Mouse (Mus musculus): ENCODE data around the gene Gpr119. TPM values are rescaled to one million over a fixed set of nuclear protein-coding genes. Genes with fewer than 3 reads are reported as not detected.

The Gpr119 gene
- 0.06 TPM in 1 of 2 replicates, not detected in the other for polyA plus RNA-seq (2015; fragmentation: Nextera tagmentation; extraction: Ambion mirVana)

DNA sequence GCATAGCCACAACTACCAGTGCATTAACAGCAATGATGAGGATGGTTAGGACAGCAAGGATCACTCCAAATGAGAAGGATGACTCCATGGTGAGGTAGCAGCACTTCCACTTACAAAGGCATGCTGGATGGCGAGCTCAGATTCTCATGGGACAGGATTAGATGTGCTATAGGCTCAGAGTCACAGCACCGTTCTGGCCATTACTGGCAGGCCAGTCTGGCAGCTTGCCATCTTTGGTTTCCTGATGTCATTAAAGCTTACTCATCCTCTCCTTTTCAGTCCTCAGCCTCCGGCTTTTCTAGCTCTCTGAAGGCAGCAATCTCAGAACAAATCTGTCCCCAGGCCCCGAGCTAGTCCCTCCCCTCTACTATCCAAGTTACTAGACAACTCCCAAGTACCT, at the start of gene Gpr119:
Gpr119 (minus strand) TSS at position 308 of the 400 bp plus-strand sequence.
- Histone ChIP-seq H3K9me3 (replicated peaks) (no peaks in the 10 kb centered on the region), H3K4me3 (replicated peaks) (no peak within 1 kb of the TSS), H3K9ac (no peak within 1 kb of the TSS), H3K36me3 (no peaks in the 10 kb centered on the region), H3K27me3 (no peaks in the 10 kb centered on the region), H3K4me1 (no peaks in the 10 kb centered on the region), H3K27ac (no peak within 1 kb of the TSS), H3K4me2 (no peak within 1 kb of the TSS)
- WGBS: 66% methylated on average over 4 of the region's 4 CpGs
- ATAC-seq (replicated peaks; ENCODE audit: low FRiP score): no peak

DNA sequence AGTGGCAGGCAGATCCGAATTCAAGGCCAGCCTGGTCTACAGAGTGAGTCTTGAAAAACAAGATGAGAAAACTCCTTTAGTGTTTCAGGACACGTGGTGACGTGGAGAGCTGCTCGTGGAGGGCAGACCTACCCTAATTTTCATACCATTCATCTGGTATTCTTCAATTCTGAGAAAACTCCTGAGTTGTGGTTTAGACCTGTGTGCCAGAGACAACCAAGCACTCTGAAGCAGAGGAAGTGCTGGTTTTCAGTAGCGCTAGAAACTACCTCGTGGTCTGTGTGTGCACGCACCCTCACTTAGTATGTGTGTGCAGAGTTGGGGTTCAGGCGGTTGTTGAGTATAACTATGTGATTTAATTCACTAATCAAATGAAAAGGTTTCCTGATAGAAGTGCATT, 38.6 kb upstream of the Gpr119 start:
- H3K4me3 ChIP-seq (replicated peaks): no peak overlapping the region
- no peak for ATAC-seq (replicated peaks; ENCODE audit: low FRiP score)
- H3K9me3 ChIP-seq (replicated peaks): no peaks in the 10 kb centered on the region
- H3K36me3 ChIP-seq: peaks cover 18% of the 10 kb centered on the region; the same call in 1 of the 2 replicates
- no peak overlapping the region for H3K27ac ChIP-seq
- no peaks in the 10 kb centered on the region for H3K27me3 ChIP-seq
- no peak overlapping the region for H3K4me2 ChIP-seq
- no peaks in the 10 kb centered on the region for H3K4me1 ChIP-seq
- no peak overlapping the region for H3K9ac ChIP-seq
- 86% methylated on average over 8 of the region's 8 CpGs for WGBS

DNA sequence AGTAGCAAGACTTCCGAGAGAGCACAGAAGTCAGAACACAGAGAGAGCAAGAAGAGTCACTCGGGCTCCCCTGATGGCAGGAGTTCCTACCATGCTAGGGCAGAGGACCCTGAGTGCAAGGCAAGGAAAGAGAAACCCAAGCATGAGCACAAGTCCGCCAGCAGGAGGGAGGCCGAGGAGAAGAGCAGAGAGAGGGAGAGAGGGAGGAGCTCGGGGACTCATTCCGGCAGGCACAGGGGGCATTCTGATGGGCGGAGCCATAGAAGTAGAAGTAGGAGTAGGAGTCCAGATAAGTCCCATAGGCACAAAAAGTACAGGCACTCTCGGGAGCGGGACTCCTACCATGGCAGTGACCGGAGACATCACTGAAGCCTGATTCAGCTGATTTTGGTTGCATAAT, 35.4 kb upstream of the Gpr119 start:
- ATAC-seq (replicated peaks; ENCODE audit: low FRiP score): no peak
- H3K4me3 ChIP-seq (replicated peaks): no peak overlapping the region
- WGBS: 89% methylated on average over 10 of the region's 10 CpGs

DNA sequence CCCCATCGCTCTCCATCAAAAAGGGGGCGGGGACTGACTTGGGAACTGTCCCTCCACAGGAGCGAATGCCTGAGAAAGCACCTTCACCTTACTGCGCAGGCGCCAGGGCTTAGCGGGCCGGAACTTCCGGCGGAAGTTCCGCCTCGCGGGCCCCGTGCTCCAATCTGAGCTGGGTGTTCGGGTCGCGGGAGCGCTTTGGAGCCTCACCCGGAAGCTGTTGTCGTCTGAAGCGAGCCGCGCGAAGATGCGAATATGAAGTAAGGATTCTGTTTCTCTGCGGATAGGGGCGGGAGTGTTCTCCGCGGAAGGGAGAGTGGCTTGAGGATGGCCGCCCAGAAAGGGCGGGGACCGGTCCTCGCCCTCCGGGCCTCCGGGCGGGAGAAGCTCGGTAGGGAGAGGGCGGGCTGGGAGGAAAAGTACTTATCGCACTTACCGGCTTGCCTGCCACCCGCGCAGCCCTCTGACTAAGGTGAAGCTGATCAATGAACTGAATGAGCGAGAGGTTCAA, 20.6 kb upstream of the Gpr119 start, which contains the start of gene Rbmx2:
Rbmx2 (plus strand) TSS at position 141 of the 508 bp plus-strand sequence.
- peaks cover 9% of the 10 kb centered on the region; the same call in 1 of the 2 replicates for H3K4me1 ChIP-seq
- H3K27me3 ChIP-seq: no peaks in the 10 kb centered on the region
- peak within 1 kb of the TSS; percentile 64 for H3K4me3 ChIP-seq (replicated peaks)
- peak within 1 kb of the TSS; percentile 62; the same call in 1 of the 2 replicates for H3K27ac ChIP-seq
- H3K36me3 ChIP-seq: peaks cover 8% of the 10 kb centered on the region; the same call in 1 of the 2 replicates
- ATAC-seq (replicated peaks; ENCODE audit: low FRiP score): peak; percentile 99
- H3K9me3 ChIP-seq (replicated peaks): no peaks in the 10 kb centered on the region
- H3K4me2 ChIP-seq: peak within 1 kb of the TSS; percentile 58
- H3K9ac ChIP-seq: peak within 1 kb of the TSS; percentile 50
- 17% methylated on average over 42 of the region's 42 CpGs for WGBS

More for the DNA sequence above, 35.4 kb upstream of the Gpr119 start:
- Histone ChIP-seq H3K27ac (no peak overlapping the region), H3K4me2 (no peak overlapping the region), H3K4me1 (no peaks in the 10 kb centered on the region), H3K36me3 (peaks cover 24% of the 10 kb centered on the region; the same call in 1 of the 2 replicates), H3K9me3 (replicated peaks) (no peaks in the 10 kb centered on the region), H3K27me3 (no peaks in the 10 kb centered on the region), H3K9ac (no peak overlapping the region)

DNA sequence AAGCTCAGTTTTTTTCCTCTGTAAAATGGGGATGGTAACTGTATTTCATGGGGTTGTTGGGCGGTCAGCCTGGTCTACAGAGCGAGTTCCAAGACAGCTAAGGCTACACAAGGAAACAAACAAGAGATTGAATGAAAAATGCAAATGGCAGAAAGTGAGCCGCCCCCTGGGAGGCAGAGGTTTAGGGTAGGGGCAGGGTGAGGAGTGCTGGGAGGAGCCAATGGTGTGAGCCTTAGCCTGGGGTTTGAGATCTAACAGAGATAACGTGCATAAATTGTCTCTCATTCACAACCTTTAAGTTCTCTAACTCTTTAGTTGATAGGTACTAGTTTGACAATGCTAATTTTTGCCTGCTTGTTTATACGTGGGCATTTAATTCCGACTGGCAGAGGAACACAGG, 20.2 kb upstream of the Gpr119 start:
- Histone ChIP-seq H3K4me3 (replicated peaks) (peak overlapping the region; percentile 64), H3K9ac (no peak overlapping the region), H3K27me3 (no peaks in the 10 kb centered on the region), H3K9me3 (replicated peaks) (no peaks in the 10 kb centered on the region), H3K27ac (no peak overlapping the region), H3K36me3 (peaks cover 8% of the 10 kb centered on the region; the same call in 1 of the 2 replicates), H3K4me2 (peak overlapping the region; percentile 58), H3K4me1 (peaks cover 9% of the 10 kb centered on the region; the same call in 1 of the 2 replicates)
- ATAC-seq (replicated peaks; ENCODE audit: low FRiP score): peak; percentile 93
- 8% methylated on average over 6 of the region's 6 CpGs for WGBS

- H3K9ac ChIP-seq: no peak overlapping the region
- no peaks in the 10 kb centered on the region for H3K9me3 ChIP-seq (replicated peaks)
- no peak overlapping the region for H3K27ac ChIP-seq
- H3K36me3 ChIP-seq: no peaks in the 10 kb centered on the region
- no peak overlapping the region for H3K4me2 ChIP-seq
- no peaks in the 10 kb centered on the region for H3K27me3 ChIP-seq
- 70% methylated on average over 5 of the region's 5 CpGs for WGBS
- no peak overlapping the region for H3K4me3 ChIP-seq (replicated peaks)
- no peak for ATAC-seq (replicated peaks; ENCODE audit: low FRiP score)
- H3K4me1 ChIP-seq: no peaks in the 10 kb centered on the region
These were observed 9.6 kb upstream of the Gpr119 start for GRCm38 (mm10) chrX:48683857-48684256.

- H3K9me3 ChIP-seq (replicated peaks): no peaks in the 10 kb centered on the region
- no peaks in the 10 kb centered on the region for H3K4me1 ChIP-seq
- H3K36me3 ChIP-seq: no peaks in the 10 kb centered on the region
- H3K27ac ChIP-seq: no peak overlapping the region
- H3K4me2 ChIP-seq: no peak overlapping the region
- no peaks in the 10 kb centered on the region for H3K27me3 ChIP-seq
- ATAC-seq (replicated peaks; ENCODE audit: low FRiP score): no peak
- no peak overlapping the region for H3K4me3 ChIP-seq (replicated peaks)
- no peak overlapping the region for H3K9ac ChIP-seq
- WGBS: 14% methylated on average over 3 of the region's 3 CpGs
These were observed 9.2 kb upstream of the Gpr119 start for GRCm38 (mm10) chrX:48683451-48683850.

DNA sequence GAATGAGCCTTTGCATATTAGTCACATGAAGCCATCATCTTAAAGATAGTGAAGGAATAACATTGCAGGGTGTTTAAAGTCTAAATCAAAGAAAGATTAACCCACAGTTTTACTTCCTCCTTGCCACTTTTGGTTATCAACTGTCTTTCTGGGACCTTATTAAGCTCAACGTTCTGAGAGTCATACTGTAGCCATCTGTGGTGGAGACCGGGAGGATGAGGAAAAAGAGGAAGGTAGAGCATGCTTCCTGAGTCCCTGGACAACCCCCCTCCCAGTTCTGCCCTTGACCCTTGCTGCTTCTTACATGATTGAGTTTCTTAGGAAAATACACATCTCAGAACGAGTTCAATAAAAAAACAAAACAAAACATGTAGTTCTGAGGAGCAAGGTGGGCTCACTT, 2.6 kb downstream of the Gpr119 start:
- Histone ChIP-seq H3K9me3 (replicated peaks) (no peaks in the 10 kb centered on the region), H3K27ac (no peak overlapping the region), H3K4me2 (no peak overlapping the region), H3K27me3 (no peaks in the 10 kb centered on the region), H3K4me1 (no peaks in the 10 kb centered on the region), H3K9ac (no peak overlapping the region), H3K36me3 (no peaks in the 10 kb centered on the region), H3K4me3 (replicated peaks) (no peak overlapping the region)
- ATAC-seq (replicated peaks; ENCODE audit: low FRiP score): no peak
- 60% methylated on average over 3 of the region's 3 CpGs for WGBS

DNA sequence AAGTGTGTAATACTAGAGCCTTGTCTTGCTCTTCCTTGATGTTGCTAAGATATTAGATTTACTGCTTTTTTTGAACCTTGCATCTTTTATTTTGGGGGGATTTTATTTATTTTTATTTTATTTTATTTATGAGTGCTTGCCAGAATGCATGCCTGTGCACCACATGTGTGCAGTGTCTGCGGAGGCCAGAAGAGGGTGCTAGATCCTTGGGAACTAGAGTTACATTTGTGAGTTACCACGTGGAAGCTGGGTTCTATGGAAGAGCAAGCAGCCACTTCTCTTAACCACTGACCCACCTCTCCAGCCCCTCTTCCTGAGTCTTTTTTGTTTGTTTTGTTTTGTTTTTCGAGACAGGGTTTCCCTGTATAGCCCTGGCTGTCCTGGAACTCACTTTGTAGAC, 4.7 kb downstream of the Gpr119 start:
- Histone ChIP-seq H3K27ac (no peak overlapping the region), H3K9me3 (replicated peaks) (no peaks in the 10 kb centered on the region), H3K4me3 (replicated peaks) (no peak overlapping the region), H3K4me2 (no peak overlapping the region), H3K27me3 (no peaks in the 10 kb centered on the region), H3K9ac (no peak overlapping the region), H3K4me1 (no peaks in the 10 kb centered on the region), H3K36me3 (no peaks in the 10 kb centered on the region)
- ATAC-seq (replicated peaks; ENCODE audit: low FRiP score): no peak
- 61% methylated on average over 3 of the region's 3 CpGs for WGBS

DNA sequence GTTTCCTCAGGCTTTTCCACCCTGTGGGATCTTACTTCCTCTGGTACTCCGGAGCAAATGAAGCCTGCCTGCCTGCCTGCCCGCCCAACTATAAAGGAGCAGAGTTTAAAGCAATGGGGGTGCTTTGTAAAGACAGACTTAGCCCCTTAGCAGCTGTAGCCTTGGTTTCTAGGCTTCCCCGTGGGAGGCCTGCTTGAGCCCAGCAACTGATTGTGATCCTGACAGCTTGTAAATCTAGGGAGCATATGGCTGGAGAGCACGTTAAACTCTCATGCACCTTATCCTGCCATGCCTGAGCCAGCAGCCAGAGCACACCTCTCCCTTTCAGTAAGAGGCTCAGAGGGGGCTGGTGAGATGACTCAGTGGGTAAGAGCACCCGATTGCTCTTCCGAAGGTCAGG, 7.5 kb downstream of the Gpr119 start:
- peak; percentile 43; the same call in 1 of the 2 replicates for ATAC-seq (replicated peaks; ENCODE audit: low FRiP score)
- Histone ChIP-seq H3K4me2 (no peak overlapping the region), H3K4me3 (replicated peaks) (no peak overlapping the region), H3K4me1 (no peaks in the 10 kb centered on the region), H3K27ac (no peak overlapping the region), H3K36me3 (no peaks in the 10 kb centered on the region), H3K9ac (no peak overlapping the region), H3K27me3 (no peaks in the 10 kb centered on the region), H3K9me3 (replicated peaks) (no peaks in the 10 kb centered on the region)
- 28% methylated on average over 6 of the region's 6 CpGs for WGBS

GRCm38 (mm10) chrX:48644122-48644521, 30.2 kb downstream of the Gpr119 start:
- no peak for ATAC-seq (replicated peaks; ENCODE audit: low FRiP score)
- Histone ChIP-seq H3K9ac (no peak overlapping the region), H3K36me3 (no peaks in the 10 kb centered on the region), H3K9me3 (replicated peaks) (no peaks in the 10 kb centered on the region), H3K27ac (no peak overlapping the region), H3K4me3 (replicated peaks) (no peak overlapping the region), H3K4me2 (no peak overlapping the region), H3K27me3 (no peaks in the 10 kb centered on the region), H3K4me1 (no peaks in the 10 kb centered on the region)
- 92% methylated on average over 2 of the region's 2 CpGs for WGBS

- WGBS: 62% methylated on average over 2 of the region's 2 CpGs
- Histone ChIP-seq H3K4me2 (no peak overlapping the region), H3K9me3 (replicated peaks) (no peaks in the 10 kb centered on the region), H3K9ac (no peak overlapping the region), H3K27me3 (no peaks in the 10 kb centered on the region), H3K4me3 (replicated peaks) (no peak overlapping the region), H3K4me1 (no peaks in the 10 kb centered on the region), H3K27ac (no peak overlapping the region), H3K36me3 (peaks cover 4% of the 10 kb centered on the region; the same call in 1 of the 2 replicates)
- no peak for ATAC-seq (replicated peaks; ENCODE audit: low FRiP score)
These were observed 37.2 kb downstream of the Gpr119 start for GRCm38 (mm10) chrX:48637032-48637431.

DNA sequence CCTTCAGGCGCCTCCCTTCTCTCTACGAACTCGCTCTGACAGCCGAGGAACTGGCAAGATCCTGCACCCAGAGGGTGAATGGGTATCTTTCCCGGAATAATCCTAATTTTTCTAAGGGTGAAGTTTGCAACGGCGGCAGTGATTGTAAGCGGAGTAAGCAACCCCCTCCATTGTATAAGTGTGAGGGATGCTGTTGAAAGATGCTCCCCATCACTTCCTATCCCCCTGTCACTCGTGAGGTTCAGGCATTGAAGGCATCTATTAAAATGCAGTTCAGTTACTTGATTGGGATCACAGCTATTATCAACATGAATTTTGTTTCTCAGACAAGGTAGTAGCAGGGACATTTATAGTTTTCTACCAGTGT, 50.2 kb downstream of the Gpr119 start:
- WGBS: 10% methylated on average over 9 of the region's 9 CpGs

More for the DNA sequence above, 50.2 kb downstream of the Gpr119 start:
- no peaks in the 10 kb centered on the region for H3K27me3 ChIP-seq
- peak overlapping the region; percentile 59 for H3K4me2 ChIP-seq
- peak overlapping the region; percentile 63 for H3K4me3 ChIP-seq (replicated peaks)
- H3K9ac ChIP-seq: peak overlapping the region; percentile 49
- no peaks in the 10 kb centered on the region for H3K9me3 ChIP-seq (replicated peaks)
- ATAC-seq (replicated peaks; ENCODE audit: low FRiP score): peak; percentile 13; the same call in 1 of the 2 replicates
- H3K4me1 ChIP-seq: no peaks in the 10 kb centered on the region
- no peaks in the 10 kb centered on the region for H3K36me3 ChIP-seq
- H3K27ac ChIP-seq: peak overlapping the region; percentile 93
